Comparison of ENCODE assay signal across 8 mouse cellular contexts in the genomic region with DNA sequence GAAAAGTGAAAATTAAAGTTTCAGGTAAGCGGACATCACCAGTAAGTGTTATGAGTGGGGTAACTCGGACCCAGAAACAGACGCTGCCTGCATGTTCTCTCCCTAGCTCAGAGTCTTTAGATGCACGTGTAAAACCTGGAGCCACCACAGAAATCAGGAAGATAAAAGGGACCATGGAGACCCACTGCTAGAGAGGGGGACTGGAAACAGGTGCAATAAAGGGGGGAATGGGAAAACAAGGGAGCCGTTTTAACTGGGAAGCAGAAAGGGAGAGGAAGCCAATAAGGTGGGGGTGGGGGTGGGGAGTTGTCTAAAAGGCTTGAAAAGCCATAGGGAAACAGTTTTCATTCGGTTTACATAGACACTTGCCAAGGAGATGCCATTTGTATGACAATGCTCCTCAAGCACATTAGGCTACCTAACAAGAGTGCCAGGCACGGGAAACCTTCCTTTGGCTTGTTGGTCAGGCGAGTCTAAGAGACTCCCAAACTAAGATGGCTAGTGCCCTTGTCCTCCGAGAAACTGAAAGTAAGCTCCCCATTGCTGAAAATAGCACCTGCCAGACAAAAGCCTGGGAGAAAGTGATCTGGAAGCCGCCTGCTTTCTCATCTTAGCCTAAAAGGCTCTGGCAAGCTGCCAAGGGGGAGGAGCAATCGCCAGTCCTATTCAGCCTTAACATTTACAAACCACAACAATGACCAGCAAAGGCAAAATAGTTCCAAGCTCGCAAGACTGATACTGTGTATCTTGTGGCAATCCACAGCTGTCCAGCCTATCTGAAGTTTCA. TPM values are rescaled to one million over a fixed set of nuclear protein-coding genes. Genes with fewer than 3 reads are reported as not detected.
DNase-seq lines count a peak whose midpoint lies in the region; ATAC-seq and TF ChIP-seq lines count a peak whose summit lies in the region.

No protein-coding gene starts in this region.

- H3K4me3 ChIP-seq in hindbrain, embryonic 10.5 days, result peak overlapping the region; percentile 11; the same call in 1 of the 2 replicates
- H3K4me3 ChIP-seq in liver, adult 2 months (ENCODE audit: insufficient read depth, low read depth, low read length), result no peak overlapping the region
- H3K4me3 ChIP-seq in myocyte, result peak overlapping the region; percentile 5

- ATAC-seq in erythroid progenitor cell, adult 5-6 weeks (replicated peaks; ENCODE audit: low FRiP score, poor library complexity, severe bottlenecking), result peak; percentile 73; the same call in 1 of the 2 replicates

- H3K4me1 ChIP-seq in hindbrain, embryonic 10.5 days (replicated peaks), result peaks cover 13% of the 10 kb centered on the region
- peaks cover 24% of the 10 kb centered on the region for H3K4me1 ChIP-seq in liver, adult 2 months (ENCODE audit: control insufficient read depth, insufficient read depth, low read length)

- H3K79me2 ChIP-seq in liver, adult 2 months (ENCODE audit: control insufficient read depth, insufficient read depth, low read length), result peaks cover 29% of the 10 kb centered on the region; the same call in 1 of the 2 replicates
- peaks cover 43% of the 10 kb centered on the region for H3K79me2 ChIP-seq in myocyte (ENCODE audit: control insufficient read depth, insufficient read depth)

- no peaks in the 10 kb centered on the region for H3K9me3 ChIP-seq in hindbrain, embryonic 10.5 days

- 69% methylated on average over 12 of the region's 12 CpGs for WGBS in hindbrain, embryonic 10.5 days
- whole genome bisulfite sequencing in liver, adult 2 months, result 62% methylated on average over 12 of the region's 12 CpGs

- no peak overlapping the region for H3K9ac ChIP-seq in liver, adult 2 months (ENCODE audit: low read depth, low read length)

- peak overlapping the region; percentile 81 for H3K4me2 ChIP-seq in myocyte (ENCODE audit: low read depth)

- H3K27ac ChIP-seq in hindbrain, embryonic 10.5 days, result peak overlapping the region; percentile 57
- H3K27ac ChIP-seq in liver, adult 2 months (replicated peaks; ENCODE audit: insufficient read depth, low read depth, low read length), result no peak overlapping the region

- TF ChIP-seq POLR2A in liver, adult 2 months (IDR thresholded peaks at IDR 0.05; ENCODE audit: extremely low read depth, insufficient read depth, low read length), result no peak
- TF ChIP-seq POLR2A in myocyte (IDR thresholded peaks at IDR 0.05; ENCODE audit: insufficient read length, low read depth), result no peak

- peak; percentile 25 to 34 for DNase-seq in left cerebral cortex, postnatal 14 days (ENCODE audit: low spot score in 2 of 2)
- no peak for DNase-seq in left cerebral cortex, postnatal 36 days (ENCODE audit: low spot score in 2 of 2)
- peak; percentile 87 for DNase-seq in ZHBTc4 (ENCODE audit: low read depth, low spot score)
- no peak for DNase-seq in hindbrain, embryonic 10.5 days (ENCODE audit: low spot score)
- peak; percentile 52 for DNase-seq in liver, adult 2 months (ENCODE audit: extremely low read depth, low read depth, low spot score)
- DNase-seq in frontal cortex, postnatal 25 days (ENCODE audit: low spot score in 2 of 2), result no peak

- intact Hi-C loops in left cerebral cortex, postnatal 14 days (cut with DNase I), result no loop called here
- intact Hi-C loops in left cerebral cortex, postnatal 36 days (cut with DNase I), result no loop called here

- no peaks in the 10 kb centered on the region for H3K27me3 ChIP-seq in hindbrain, embryonic 10.5 days (ENCODE audit: insufficient read depth, poor library complexity, severe bottlenecking)
- no peaks in the 10 kb centered on the region for H3K27me3 ChIP-seq in liver, adult 2 months (ENCODE audit: control insufficient read depth, insufficient read depth, low read length)
- no peaks in the 10 kb centered on the region for H3K27me3 ChIP-seq in myocyte (ENCODE audit: control insufficient read depth, insufficient read depth, insufficient read length)

- no peak overlapping the region for H3ac ChIP-seq in myocyte (ENCODE audit: control insufficient read depth, insufficient read length)

- peaks cover 50% of the 10 kb centered on the region for H3K36me3 ChIP-seq in hindbrain, embryonic 10.5 days
- peaks cover 43% of the 10 kb centered on the region for H3K36me3 ChIP-seq in liver, adult 2 months (ENCODE audit: control insufficient read depth, insufficient read depth, low read length)
- H3K36me3 ChIP-seq in myocyte (ENCODE audit: control insufficient read depth, insufficient read depth), result peaks cover 16% of the 10 kb centered on the region

- TF ChIP-seq CTCF in liver, adult 2 months (IDR thresholded peaks at IDR 0.05; ENCODE audit: low read depth, low read length), result no peak

TF ChIP-seq in myocyte, 11 proteins besides CTCF, POLR2A, EP300 and RAD21:
- TF ChIP-seq USF1 (IDR thresholded peaks at IDR 0.05; ENCODE audit: low read depth) (no peak), REST (IDR thresholded peaks at IDR 0.05; ENCODE audit: insufficient read depth, insufficient read length) (no peak), SRF (IDR thresholded peaks at IDR 0.05; ENCODE audit: control insufficient read depth, insufficient read length, low read depth) (no peak), TCF3 (IDR thresholded peaks at IDR 0.05; ENCODE audit: insufficient read length, low read depth) (no peak), MAX (IDR thresholded peaks at IDR 0.05; ENCODE audit: low read depth) (no peak), CEBPB (IDR thresholded peaks at IDR 0.05; ENCODE audit: insufficient read depth, poor library complexity, severe bottlenecking) (no peak), MYOD1 (IDR thresholded peaks at IDR 0.05; ENCODE audit: control insufficient read depth in 1 of 3, insufficient read length in 2 of 3, low read depth in 2 of 3) (peak in 2 of 3 experiments; percentile 30 to 33), E2F4 (IDR thresholded peaks at IDR 0.05; ENCODE audit: insufficient read depth) (no peak), POLR2AphosphoS2 (IDR thresholded peaks at IDR 0.05; ENCODE audit: insufficient read length, low read depth) (no peak), TCF12 (IDR thresholded peaks at IDR 0.05; ENCODE audit: insufficient read depth, poor library complexity, severe bottlenecking) (no peak), MYOG (IDR thresholded peaks at IDR 0.05; ENCODE audit: control insufficient read depth in 1 of 3, insufficient read depth in 1 of 3, insufficient read length in 2 of 3, low read depth in 2 of 3) (peak in 1 of 3 experiments; percentile 13)
TF ChIP-seq in myocyte: peak in this region for 2.

RNA-seq across cellular contexts. Expression of a gene that starts 10.0 kb away (rescaled TPM):
- 100 to 1,000 TPM; 239 to 242 TPM for total RNA-seq in left cerebral cortex, postnatal 14 days (2021)
- 100 to 1,000 TPM; 211 to 254 TPM for total RNA-seq in left cerebral cortex, postnatal 36 days (2021)
- 26.3 and 40.7 TPM in 2 replicates for total RNA-seq in erythroid progenitor cell, adult 5-6 weeks (2015; ENCODE audit: low replicate concordance)
- total RNA-seq in erythroid progenitor cell, adult 5-6 weeks (2017; ENCODE audit: low replicate concordance), result 15.7 and 20.7 TPM in 2 replicates
- polyA plus RNA-seq in hindbrain, embryonic 10.5 days (2016; fragmentation: Nextera tagmentation; extraction: Ambion mirVana), result 181 and 228 TPM in 2 replicates
- 271 and 323 TPM in 2 replicates for total RNA-seq in liver, adult 2 months (2014; rRNA removed)
- 350 and 393 TPM in 2 replicates for polyA plus RNA-seq in liver, adult 2 months (2012; rRNA removed)
- 241 TPM for polyA plus RNA-seq in myocyte (2012; fragmentation: generic; extraction: Trizol)

RNA-seq across cellular contexts. Expression of a gene that starts 25.0 kb away (rescaled TPM):
- 10 to 100 TPM; 29.8 to 32.0 TPM for total RNA-seq in left cerebral cortex, postnatal 14 days (2021)
- 10 to 100 TPM; 24.4 to 30.5 TPM for total RNA-seq in left cerebral cortex, postnatal 36 days (2021)
- 0.72 and 2.9 TPM in 2 replicates for total RNA-seq in erythroid progenitor cell, adult 5-6 weeks (2015; ENCODE audit: low replicate concordance)
- 1.9 and 4.5 TPM in 2 replicates for total RNA-seq in erythroid progenitor cell, adult 5-6 weeks (2017; ENCODE audit: low replicate concordance)
- 17.3 and 17.4 TPM in 2 replicates for polyA plus RNA-seq in hindbrain, embryonic 10.5 days (2016; fragmentation: Nextera tagmentation; extraction: Ambion mirVana)
- total RNA-seq in liver, adult 2 months (2014; rRNA removed), result 10.7 and 16.6 TPM in 2 replicates
- polyA plus RNA-seq in liver, adult 2 months (2012; rRNA removed), result 22.2 and 22.8 TPM in 2 replicates
- 46.9 TPM for polyA plus RNA-seq in myocyte (2012; fragmentation: generic; extraction: Trizol)

RNA-seq across cellular contexts. Expression of a gene that starts 53.2 kb away (rescaled TPM):
- 10 to 100 TPM; 95.6 to 98.2 TPM for total RNA-seq in left cerebral cortex, postnatal 14 days (2021)
- 10 to 100 TPM; 86.8 to 94.0 TPM for total RNA-seq in left cerebral cortex, postnatal 36 days (2021)
- 32.7 and 37.8 TPM in 2 replicates for total RNA-seq in erythroid progenitor cell, adult 5-6 weeks (2015; ENCODE audit: low replicate concordance)
- 71.5 and 165 TPM in 2 replicates for total RNA-seq in erythroid progenitor cell, adult 5-6 weeks (2017; ENCODE audit: low replicate concordance)
- polyA plus RNA-seq in hindbrain, embryonic 10.5 days (2016; fragmentation: Nextera tagmentation; extraction: Ambion mirVana), result 387 and 390 TPM in 2 replicates
- total RNA-seq in liver, adult 2 months (2014; rRNA removed), result 61.1 and 66.8 TPM in 2 replicates
- polyA plus RNA-seq in liver, adult 2 months (2012; rRNA removed), result 30.7 and 39.5 TPM in 2 replicates
- 157 TPM for polyA plus RNA-seq in myocyte (2012; fragmentation: generic; extraction: Trizol)

Comparison
In these comparisons a context has a peak if more than half of its experiments do, and no peak if none do; other contexts are left out.
1. DNase-seq: peak in left cerebral cortex, postnatal 14 days (2 of 2), ZHBTc4 (single experiment) and liver, adult 2 months (single experiment); none in left cerebral cortex, postnatal 36 days (0 of 2), hindbrain, embryonic 10.5 days (single experiment) and frontal cortex, postnatal 25 days (0 of 2).